Mouse (Mus musculus) A20 (cell line): ENCODE measurements around the gene Leng8.
"Not testable (repeated sequence)": the region's sequence is repeated elsewhere in the genome, so short reads cannot be mapped to it uniquely, and the experiment has no call there.

Experiments
- DNase-seq: peaks from one replicate; pipeline ENCODE4 v3.0.0-alpha.2; 2011; ENCODE audit warnings: low read depth, low spot score

Leng8 gene

GRCm38 (mm10) chr7:4147371-4147770 is 10.5 kb downstream of the Leng8 start:
- no peak for DNase-seq

- no peak for DNase-seq
Measured at GRCm38 (mm10) chr7:4147836-4148235, 11.0 kb downstream of the Leng8 start.

DNA sequence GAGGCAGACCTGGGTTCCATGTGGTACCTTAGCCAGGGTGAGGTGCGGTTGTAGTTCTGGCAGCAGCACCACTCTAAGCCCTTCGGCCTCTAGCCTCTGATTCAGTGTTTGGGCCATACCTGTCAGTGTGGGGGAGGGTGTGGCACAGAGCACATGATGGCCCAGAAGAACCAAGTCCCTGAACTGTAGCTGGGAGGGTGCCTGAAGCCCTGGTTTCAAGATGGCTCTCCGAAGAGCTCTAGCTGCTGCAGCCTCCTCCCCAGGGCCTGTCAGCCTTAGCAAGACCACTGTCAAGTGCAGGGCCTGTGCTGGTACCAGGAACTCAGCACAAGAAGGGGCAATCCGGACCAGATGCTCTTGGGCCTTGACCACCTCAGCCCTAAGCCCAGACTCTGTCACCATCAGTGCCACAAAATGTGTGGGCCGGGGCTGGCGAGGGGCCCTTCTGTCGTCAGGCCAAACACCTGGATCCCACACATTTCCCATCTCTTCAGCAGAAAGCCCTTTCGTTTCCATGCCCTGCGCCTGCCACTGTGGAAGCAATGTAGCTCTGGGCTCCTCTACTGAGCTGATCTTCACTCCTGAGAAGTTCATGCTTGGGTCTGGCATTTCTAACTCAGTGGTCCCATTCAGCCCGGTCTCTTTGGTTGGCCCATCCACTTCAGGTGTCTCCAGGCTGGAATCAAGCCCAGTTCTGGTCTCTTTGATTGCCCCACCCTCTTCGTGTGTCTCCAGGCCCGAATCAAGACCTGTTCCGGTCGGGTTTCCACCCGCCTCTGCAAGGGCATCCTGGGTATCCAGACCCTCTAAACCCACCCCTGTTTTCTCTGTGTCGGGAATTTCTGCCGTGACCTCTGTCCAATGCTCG is 11.7 kb downstream of the Leng8 start:
- no peak for DNase-seq

- peak; percentile 93 for DNase-seq
Measured at GRCm38 (mm10) chr7:4149209-4150054, 12.6 kb downstream of the Leng8 start.

- peak; percentile 91 for DNase-seq
Measured at GRCm38 (mm10) chr7:4150059-4150541, 13.3 kb downstream of the Leng8 start, which contains the start of gene Leng9. TSS of gene Leng9 (minus strand) at chr7:4150374.

GRCm38 (mm10) chr7:4150811-4151221 is 14.0 kb downstream of the Leng8 start:
- DNase-seq, result peak; percentile 47

DNA sequence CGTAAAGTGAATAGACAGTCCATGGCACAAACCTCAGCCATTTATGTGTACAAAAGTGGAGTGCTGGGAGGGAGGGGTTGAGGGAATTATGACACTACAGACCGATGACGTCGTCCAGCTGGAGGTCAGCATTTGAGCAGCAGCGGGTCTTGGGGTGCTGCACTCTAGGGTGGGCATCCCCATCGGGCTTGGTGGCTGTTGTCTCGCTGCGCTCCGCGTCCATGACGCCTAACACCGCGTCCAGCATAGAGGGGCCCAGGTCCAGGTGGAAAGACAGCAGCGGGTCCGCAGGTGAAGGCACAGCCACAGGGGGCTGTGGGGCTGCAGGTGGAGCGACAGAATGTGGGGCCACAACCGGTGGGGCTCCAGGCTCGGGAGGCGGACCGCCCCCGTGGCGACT is 14.4 kb downstream of the Leng8 start:
- DNase-seq, result no peak

GRCm38 (mm10) chr7:4154356-4154755 is 17.5 kb downstream of the Leng8 start:
- no peak for DNase-seq

GRCm38 (mm10) chr7:4154976-4155375 is 18.1 kb downstream of the Leng8 start:
- no peak for DNase-seq

- DNase-seq, result not testable (repeated sequence)
Measured at GRCm38 (mm10) chr7:4161596-4161995, 24.8 kb downstream of the Leng8 start.

GRCm38 (mm10) chr7:4163571-4164072 is 26.8 kb downstream of the Leng8 start:
- no peak for DNase-seq

GRCm38 (mm10) chr7:4164090-4164910 is 27.5 kb downstream of the Leng8 start, which contains the start of gene Cdc42ep5:
TSS of gene Cdc42ep5 (minus strand) at chr7:4164860.
- DNase-seq, result no peak

- no peak for DNase-seq
Measured at GRCm38 (mm10) chr7:4165286-4165685, 28.4 kb downstream of the Leng8 start.

DNA sequence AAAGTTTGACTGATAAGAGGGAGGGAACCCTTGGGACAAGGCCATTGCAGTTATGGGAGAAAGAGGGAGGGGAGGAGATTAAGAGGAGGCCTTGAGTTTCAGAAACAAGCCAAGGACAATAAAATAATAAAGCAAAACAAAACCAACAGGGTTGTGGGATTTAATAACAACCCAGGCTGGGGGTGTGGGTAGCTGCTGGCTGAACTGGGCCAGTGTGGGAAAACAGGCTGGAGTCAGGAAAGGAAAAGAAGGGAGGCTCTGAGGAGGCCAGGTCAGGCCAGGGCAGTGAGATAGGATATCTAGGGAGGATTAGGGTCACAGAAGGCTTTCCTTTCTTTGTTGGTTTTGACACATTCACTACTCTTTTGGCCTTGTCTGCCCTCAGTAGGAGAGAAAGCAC is 30.3 kb downstream of the Leng8 start:
- no peak for DNase-seq

- DNase-seq, result no peak
Measured at GRCm38 (mm10) chr7:4170193-4170938, 33.5 kb downstream of the Leng8 start.

DNA sequence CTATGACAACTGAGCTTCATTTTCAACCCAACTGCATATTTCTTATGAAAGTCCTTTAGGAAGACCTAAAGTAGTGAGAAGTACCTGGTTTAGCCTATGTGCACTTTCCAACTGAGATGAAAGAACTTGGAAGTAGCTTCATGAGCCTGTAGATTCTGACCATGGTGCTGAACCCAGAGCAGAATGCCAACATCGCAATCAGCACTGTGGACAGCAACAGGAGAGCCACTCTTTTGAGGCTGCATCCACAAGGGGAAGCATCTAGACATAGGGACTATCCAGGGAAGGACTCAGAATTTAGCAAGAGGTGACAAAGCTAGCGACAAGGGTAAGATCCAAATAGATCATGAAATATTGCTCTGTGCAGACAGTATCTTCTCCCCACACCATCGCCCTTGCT is 41.6 kb downstream of the Leng8 start:
- peak; percentile 32 for DNase-seq
